Mouse (Mus musculus) ES-E14 (cell line): Measurements from ENCODE around the gene Def8.
"Not testable (repeated sequence)": the region's sequence is repeated elsewhere in the genome, so short reads cannot be mapped to it uniquely, and the experiment has no call there.

Experiments used
- CHD2 ChIP-seq: IDR thresholded peaks from 2 replicates; pipeline ENCODE4 v1.6.1; 2014; ENCODE audit warnings: mild to moderate bottlenecking, low read depth, low read length, inconsistent platforms
- MAFK ChIP-seq: IDR thresholded peaks from 2 replicates; pipeline ENCODE4 v1.6.1; 2014; ENCODE audit warnings: mild to moderate bottlenecking, low read depth, low read length, inconsistent platforms; ENCODE audit not compliant: insufficient read depth

- not testable (repeated sequence) for TF ChIP-seq CHD2, MAFK
Observed at GRCm38 (mm10) chr8:123451747-123452146, 28.4 kb downstream of the Def8 start.
